Mouse (Mus musculus) megakaryocyte-erythroid progenitor cell, adult 5-6 weeks (primary cell): ENCODE measurements around the gene Pck1. TPM values are rescaled to one million over a fixed set of nuclear protein-coding genes. Genes with fewer than 3 reads are reported as not detected.
A peak's percentile ranks its signal among the peaks of the same experiment; 100 is the strongest.

Source experiments
- ATAC-seq: replicated peaks from 2 replicates; pipeline ENCODE4 v1.8.0; 2016; ENCODE audit warnings: mild to moderate bottlenecking, inconsistent platforms; ENCODE audit not compliant: severe bottlenecking, poor library complexity, low FRiP score, low TSS enrichment
- total RNA-seq, 2 experiments: library from RNA; stranded (forward) in 1 of 2; stranded (reverse) in 1 of 2; fragments of 200-1000, 215-1000 nt in 1 of 2; fragments of >200 nt in 1 of 2; fragmentation: Nextera tagmentation in 1 of 2; gene quantifications; 2 replicates each; pipeline ENCODE4 v1.2.3; 2014 to 2017

Gene Pck1
- total RNA-seq, 2 experiments from 2014 or later, result not detected

DNA sequence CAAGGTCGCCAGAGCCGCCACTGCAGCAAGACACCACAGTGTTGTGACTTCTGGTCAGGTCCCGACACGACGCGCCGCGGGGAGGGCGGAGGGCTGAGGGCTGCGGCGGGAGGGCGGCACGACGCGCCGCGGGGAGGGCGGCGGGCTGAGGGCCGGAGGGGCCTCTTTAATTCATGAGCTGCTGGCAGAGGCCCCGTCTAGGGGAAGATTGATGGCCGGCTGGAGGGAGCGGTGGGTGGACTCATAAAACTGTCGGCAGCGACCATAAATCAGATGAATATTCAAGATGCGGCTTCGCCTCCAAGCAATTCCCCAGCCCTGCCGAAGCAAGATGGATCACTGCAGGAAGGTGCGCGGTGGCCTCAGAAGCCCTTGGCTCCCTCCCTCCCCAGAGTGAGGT, 18.6 kb downstream of the Pck1 start:
- ATAC-seq, result peak; percentile 21

DNA sequence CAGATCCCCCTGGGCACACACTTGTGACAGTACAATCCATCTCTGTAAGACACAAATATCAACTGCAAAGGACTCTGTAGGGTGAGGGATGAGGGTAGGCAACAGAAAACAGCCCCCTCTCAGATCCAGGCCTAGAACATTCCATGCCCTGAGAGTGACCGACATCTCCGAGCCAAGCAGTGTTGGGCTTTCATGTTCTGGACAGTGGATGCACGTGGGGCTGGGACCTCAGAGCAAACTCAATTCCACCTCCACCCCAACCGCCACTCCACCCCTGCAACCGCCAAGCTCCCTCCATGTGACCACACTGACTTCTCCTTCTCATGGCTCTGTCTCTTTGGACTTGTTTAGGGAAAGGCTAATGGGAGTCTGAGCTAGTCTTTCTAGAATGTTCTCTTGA, 19.1 kb downstream of the Pck1 start:
- ATAC-seq, result peak; percentile 34

DNA sequence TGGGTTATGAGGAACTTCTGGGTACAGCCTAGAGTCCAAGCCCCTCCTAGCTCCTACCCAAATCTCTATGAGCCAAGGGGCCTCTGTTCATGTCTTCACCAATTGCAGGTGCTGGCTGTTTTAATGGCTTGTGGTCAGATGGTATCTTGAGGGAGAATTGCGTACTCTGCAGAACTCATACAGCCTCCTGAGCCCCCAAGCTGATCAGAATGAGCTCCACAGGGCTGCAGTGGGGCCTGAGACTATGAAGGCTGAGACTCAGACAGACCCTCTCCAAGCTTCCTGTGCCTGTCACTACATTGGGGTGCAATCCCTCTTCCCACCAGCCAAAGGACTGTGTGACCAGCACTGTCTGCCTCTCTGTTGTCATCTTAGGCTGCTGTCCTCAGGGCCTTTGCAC, 19.5 kb downstream of the Pck1 start:
- no peak for ATAC-seq

DNA sequence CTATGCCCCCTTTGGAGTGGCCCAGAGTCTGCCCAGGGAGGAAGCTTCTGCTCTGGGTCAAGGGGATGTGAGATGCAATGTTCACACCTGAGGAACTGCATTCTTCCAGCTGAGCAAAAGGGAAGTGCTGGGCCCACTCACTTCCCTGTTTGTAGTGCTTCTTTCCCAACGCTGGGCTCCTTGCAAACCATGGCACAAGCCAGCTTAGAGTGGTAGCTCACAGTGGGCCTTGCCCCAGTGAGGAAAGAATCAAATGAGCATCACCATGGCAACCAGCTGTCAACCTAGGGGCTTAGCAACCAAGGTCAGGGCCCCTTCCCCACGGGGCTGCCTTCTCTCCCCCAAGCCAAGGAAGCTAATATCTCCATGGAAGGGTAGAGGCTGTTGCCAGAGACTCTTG, 20.2 kb downstream of the Pck1 start:
- ATAC-seq, result no peak

DNA sequence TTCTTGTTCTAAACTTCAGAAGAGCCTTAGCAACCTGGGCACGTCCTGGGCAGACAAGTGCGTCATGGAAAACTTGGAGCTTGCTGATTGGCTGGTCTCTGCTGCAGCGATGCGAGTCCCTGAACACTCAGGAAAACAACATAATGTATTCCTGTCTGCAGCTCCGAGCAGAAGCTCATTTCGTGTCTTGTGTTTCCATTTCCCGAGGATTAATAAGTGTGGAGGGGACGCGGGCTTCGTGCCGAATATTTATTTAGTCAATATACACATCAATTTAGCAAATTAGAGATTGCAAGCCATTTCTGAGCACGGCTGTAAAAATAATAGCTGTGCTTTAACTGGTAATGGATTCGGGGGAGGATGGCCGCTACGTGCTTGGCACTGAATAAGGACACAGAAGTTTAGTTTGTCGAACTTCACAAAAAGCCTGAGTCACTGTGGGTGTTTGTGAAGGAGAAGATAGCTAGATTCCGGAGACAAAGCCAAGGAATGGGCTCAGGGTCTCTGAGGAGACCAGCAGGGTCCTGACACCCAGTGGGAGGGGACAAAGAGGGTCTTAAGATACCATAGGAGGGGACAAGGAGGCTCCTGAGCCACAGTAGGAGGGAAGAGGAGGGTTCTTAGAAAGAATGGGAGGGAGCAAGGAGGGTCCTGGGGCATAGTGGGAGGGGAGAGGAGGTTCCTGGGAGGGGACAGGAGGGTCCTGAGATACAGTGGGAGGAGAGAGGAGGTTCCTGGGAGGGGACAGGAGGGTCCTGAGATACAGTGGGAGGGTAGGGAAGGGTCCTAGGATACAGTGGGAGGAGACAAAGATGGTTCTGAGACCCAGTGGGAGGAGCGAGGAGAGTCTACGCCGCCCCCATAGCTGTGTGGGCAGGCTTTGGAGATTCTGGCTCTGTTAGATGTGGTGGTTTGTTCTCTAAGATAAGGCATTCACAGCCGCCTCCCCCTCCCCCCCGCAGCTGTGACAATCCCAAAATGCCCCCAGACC, 21.0 kb downstream of the Pck1 start:
- peak; percentile 79 for ATAC-seq

DNA sequence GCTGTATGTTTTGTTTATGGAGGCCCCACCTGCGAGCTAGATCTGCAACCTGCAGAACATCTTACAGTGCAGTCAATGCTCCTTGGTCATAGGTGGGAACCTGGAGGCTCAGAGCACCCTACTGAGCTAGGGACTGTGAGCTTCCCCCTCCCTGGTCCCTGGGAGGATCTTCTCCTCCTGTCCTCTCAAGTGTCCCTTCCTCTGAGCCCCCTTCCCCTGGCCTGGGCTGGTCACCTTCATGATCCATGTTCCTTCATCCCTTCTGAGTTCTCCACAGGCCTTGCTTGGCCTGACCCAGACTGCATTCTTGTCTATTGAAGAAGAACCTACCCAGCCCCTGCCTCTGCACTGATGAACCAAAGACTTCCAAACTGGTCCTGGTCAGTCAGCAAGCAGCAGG, 21.7 kb downstream of the Pck1 start:
- ATAC-seq, result no peak; the same call in 1 of the 2 replicates

DNA sequence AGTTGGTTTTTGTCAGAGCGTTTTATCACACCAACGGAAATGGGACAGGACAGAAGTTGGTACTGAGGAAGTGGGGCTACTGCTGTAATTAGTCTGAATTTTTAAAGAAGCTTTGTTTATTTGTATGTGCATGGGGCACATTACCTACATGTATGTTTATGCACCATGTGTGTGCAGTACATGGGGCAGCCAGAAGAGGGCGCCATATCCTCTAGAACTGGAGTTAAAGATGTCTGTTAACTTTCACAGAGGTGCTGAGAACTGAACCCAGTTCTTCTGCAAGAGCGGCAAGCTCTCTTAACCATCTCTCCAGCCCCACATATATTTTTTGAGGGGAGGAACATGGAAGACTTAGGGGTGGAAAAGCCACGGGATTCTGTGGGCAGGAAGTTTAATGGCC, 22.9 kb downstream of the Pck1 start:
- ATAC-seq, result no peak

DNA sequence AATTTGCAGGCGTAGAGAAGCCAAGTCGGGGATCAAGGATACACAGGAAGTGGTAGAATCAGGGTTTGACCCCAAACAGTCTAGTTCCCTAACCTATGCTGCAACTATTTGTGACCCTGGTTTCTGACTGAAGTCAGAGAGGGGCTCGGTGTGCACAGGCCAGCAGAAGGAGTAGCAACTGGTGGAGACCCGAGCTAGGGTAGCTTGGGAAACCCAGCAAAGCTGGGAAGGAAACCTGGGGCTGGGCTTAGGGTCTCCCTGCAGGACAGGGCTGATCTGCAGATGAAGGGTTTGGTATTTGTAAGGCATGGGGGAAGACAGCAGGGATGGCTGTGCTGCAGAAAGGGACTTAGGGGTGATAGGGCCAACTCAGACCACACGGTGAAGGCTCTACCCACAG, 24.6 kb downstream of the Pck1 start:
- ATAC-seq, result no peak

DNA sequence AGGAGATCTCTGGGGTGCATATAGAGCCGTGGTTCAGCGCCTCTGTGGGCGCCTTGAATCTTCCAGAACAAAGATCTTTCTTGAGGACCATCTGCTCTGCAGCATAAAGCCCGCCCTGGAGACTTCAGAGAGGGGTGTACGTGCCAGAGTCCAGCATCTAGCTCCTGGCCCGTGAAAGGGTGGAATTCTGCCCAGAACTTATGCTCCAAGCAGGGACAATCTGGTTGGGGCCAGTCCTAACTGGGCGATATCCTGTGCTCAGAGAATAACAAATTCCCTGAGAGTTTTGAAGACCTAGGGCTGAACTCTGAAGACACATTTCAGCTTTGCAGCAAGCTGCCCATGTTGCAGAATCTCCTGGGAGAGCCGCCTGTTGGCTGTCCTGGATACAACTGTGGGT, 25.1 kb downstream of the Pck1 start:
- ATAC-seq, result no peak

DNA sequence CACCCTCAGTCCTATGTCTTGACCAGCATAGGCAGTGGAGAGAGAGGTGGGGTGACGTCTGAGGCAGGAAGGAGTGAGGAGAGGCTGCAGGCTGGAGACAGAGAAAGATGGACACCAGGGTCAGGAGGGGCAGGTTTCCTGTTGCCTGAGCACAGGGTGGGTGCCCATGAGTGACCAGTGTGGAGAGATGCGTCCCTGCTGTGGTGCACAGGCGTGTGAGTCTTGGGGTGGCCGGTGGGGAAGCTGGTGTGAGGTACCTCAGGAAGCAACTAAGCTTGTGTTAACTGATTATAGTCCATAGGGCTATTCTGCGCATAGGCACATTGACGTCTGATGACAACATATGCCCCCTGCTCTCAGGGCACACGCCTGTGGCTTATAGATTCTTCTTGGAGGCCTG, 26.2 kb downstream of the Pck1 start:
- no peak for ATAC-seq

DNA sequence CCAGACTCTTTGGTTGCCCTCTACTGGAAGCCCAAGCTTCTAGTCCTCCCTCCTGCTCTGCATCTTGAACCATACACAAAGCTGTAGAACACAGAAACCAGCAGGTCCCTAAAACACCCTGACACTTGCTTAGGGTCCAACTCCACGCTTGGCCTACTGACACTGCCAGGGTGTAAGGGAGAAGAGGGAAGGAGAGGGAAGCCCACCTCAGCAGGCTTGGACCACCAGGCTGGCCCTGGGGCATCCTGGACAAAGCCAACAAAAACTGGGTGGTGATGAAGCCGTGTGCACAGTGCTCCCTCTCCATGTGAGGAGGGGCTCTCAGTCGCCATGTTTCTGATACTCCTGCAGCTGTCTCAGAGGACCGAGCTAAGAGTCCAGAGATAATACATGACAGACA, 27.2 kb downstream of the Pck1 start:
- no peak for ATAC-seq

DNA sequence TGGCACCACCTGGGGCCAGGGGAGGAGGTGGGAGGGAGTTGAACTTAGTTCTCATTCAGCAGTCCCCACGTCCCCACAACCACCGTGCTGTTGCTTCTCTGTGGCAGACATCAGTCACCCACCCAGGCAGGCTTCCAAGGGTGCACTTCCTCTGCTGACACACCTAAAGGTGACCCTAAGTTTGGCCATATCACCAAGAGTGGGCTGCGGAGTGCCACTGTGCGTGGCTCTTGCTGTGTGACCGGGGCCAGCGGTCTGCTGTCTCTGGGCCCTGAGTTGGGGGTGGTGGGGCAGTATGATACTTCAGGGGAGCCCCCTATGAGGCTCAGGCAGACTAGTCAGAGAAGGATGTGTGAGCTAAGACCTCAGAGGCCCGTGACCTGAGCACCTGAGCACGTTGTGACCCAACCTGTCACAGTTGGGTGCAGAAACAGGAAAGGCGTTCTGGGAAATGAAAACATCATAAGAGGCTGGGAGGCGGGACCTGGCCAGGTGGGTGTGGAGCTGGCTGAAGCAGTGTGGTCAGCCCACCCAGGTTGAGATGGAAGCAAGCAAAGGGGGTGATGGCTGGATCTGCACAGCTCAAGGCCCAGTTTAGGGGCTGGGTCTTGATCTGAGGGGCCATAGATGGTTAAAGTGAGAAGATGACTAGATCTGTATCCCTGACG, 28.0 kb downstream of the Pck1 start:
- ATAC-seq, result no peak

DNA sequence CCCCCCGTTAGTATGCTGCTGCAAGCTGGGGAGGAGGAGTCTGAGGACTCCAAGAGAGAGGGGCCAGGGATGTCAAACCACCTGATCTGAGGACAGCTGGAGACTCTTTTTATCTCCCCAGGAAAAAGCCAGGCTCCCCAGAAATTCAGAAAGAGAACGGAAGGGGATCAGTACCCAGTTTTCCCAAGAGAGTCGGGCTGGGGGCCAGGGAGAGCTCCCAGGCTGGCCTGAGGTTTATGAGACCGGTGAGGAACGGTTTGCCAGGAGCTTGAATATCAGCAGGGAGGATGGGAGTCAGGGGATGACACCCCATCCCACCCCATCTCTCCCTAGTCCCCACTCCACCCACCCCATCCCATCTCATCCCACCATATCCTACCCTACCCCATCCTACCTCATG, 28.6 kb downstream of the Pck1 start:
- ATAC-seq, result no peak

DNA sequence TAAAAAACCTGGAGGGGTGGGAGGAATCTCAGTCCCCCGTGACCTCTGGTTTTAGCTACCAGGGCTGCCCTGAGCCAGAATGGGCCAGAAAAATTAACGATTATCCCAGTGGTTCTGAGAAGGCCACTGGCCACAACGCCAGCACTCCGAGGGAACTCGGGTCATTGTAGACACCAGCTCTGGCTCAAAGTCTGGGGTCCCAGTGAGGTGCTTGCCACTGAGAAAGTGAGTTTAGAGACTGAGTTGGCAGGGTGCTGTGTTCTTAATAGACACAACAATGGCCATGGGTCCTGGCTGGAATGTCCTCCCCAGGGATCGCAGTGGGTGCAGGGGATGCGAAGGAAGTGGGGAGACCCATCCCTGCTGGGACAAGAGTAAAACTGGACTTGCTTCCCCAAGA, 29.1 kb downstream of the Pck1 start:
- ATAC-seq, result no peak

DNA sequence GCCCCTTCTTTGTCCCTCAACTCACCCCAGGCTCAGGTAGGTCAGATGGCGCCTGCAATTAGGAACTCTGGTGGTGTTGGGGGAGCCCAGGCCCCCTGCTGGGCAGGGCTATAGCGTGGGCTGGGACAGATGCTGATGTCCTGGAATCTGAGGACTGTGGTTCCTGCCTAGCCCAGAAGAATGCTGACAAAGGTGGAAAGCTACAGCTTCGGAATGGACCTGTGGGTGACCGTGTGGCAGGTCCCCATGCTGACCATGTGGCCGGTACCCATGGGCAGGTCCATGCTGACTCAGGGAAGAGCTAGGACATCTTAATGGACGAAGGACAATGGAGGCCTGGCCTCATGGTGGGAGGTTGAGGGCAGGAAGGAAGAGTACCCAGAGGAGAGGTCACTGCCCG, 29.9 kb downstream of the Pck1 start:
- no peak for ATAC-seq

DNA sequence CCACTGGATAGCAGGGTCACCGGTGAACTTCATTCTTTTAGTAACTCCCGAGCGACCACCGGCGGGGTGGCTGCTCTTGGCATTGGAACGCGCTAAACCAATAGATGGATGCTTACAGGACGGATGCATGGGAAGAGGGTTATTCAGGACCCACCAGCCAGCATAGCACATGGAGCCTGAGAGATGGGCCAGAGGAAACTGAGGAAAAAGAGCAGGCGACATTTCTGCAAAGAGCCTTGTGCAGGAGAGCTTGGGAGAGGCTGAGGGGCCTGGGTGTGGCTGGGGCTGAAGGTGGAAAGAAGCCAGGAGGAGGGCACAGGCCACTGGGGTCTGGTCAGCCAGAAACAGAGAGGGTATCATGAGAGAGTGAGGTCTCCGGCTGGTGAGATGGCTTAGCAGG, 30.5 kb downstream of the Pck1 start:
- ATAC-seq, result no peak

DNA sequence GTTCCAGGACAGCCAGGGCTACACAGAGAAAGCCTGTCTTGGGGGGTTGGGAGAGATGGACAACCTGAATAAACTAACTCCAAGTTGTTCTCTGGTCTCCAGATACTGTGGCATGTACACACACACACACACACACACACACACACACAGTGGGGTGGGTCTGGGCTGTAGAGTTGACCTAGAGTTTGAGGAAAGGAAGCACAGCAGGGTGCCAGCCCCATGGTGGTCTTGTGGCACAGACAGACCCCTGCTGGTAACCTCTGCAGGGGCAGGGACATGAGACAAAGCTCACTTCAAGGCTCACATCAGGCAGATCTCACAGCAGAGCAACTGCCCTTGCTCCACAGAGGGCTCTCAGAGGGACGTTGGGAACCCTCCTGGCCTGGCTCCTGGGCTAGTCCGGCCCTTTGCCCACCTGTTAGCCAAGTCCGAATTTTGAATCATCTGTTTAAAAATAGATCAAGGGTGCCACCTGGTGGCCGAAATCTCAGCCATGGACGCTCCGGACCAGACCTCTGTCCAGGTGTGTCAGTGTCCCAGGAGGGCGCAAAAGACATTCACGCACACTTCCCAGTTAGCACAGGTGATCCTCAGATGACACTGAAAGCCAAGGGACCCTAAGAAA, 31.1 kb downstream of the Pck1 start:
- no peak for ATAC-seq

DNA sequence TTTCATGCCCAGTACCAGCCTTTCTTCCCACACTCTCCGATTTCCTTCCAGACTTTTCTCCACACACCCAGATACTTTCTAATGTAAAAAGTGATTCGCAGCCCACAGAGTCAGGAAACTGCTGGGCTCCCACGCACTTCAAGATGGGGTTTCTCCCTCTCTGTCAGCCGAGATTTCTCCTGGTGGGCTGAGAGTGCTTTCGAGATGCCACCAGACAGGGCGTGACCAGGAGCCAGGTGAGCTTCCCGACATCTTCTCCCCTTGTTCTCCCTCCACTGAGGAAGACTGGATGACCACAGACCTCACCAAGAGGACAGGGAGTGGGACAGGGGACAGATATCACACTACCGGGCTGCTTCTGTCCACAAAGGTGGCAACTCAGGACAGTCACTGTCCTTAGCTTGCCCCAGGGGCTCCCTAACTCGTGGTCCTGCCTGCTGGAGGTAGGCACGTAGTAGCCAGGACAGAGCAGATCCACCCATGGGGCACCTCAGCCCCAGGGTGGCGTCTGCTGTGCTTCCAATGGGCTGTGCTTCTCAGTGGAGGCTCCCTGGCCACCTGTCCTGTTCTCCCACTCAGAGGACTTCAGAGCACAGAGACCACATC, 31.7 kb downstream of the Pck1 start:
- ATAC-seq, result no peak

DNA sequence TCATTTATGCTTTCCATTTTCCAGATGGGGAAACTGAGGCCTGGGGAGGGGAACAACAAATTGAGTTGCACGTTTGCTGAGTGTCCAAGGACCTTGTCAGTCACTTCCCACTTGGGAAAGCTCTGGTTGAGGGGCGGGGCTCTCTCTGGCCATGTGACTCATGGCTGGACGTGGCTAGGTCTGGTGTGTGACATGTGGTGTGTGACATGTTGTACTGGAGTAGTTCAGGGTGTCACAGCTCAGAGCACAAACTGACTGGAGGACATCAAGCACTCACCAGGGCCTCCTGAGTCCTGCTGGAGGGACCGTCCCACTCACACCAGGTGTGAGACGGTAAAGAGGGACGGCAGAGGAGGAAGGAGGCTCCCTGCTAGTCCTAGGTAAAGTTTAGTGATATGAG, 32.4 kb downstream of the Pck1 start:
- no peak for ATAC-seq
